Mouse (Mus musculus) NIH3T3 (cell line): ENCODE results near the gene Gp1bb.

Experiments
- DNase-seq: peaks from one replicate; pipeline ENCODE4 v3.0.0-alpha.2; 2012; ENCODE audit warnings: low read depth

The Gp1bb gene

DNA sequence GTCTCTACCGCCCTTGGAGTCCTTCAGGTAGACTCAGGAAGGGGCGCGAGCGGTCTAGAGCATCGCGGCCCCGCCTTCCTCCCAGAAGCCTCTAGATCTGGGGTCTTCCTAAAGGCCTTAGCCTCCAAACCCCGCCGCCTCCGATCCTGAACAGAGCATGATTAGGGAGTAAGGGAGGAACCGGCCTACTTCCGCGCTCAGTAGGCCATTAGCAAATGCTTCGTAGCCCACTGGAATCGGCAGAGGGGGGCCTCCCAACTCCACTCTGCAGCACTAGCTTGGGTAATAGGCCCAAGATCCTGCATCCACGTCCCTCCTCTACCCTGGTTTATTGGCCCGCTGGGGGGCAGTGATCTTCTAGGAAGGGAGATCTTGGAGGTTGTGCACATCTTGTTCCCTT is at the start of gene Gp1bb:
Gene Gp1bb, minus strand, starts transcription at position 385 of the 400 bp plus-strand sequence.
- DNase-seq, result no peak

DNA sequence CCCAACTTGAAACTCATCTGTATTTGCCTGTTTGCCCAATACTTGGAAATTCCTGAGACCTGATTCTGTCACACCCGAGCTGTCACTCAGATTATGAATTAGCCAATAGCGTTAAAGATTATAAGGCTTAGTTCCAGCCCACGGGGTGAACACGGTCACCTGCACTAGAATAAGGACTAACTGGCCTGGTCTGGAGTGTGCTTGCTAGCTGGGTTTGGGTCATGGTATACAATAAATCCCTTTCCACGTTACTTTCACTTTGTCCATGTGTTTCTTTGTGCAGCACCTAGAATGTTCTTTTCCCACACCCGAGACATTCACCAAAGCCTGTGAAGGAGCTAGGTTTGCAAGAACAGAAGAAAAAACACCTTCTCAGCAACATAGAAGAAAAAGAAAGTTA is 47.7 kb upstream of the Gp1bb start:
- no peak for DNase-seq

- no peak for DNase-seq
Observed at GRCm38 (mm10) chr16:18658597-18658996, 36.4 kb upstream of the Gp1bb start.

GRCm38 (mm10) chr16:18655372-18656098 is 33.3 kb upstream of the Gp1bb start:
- no peak for DNase-seq

DNA sequence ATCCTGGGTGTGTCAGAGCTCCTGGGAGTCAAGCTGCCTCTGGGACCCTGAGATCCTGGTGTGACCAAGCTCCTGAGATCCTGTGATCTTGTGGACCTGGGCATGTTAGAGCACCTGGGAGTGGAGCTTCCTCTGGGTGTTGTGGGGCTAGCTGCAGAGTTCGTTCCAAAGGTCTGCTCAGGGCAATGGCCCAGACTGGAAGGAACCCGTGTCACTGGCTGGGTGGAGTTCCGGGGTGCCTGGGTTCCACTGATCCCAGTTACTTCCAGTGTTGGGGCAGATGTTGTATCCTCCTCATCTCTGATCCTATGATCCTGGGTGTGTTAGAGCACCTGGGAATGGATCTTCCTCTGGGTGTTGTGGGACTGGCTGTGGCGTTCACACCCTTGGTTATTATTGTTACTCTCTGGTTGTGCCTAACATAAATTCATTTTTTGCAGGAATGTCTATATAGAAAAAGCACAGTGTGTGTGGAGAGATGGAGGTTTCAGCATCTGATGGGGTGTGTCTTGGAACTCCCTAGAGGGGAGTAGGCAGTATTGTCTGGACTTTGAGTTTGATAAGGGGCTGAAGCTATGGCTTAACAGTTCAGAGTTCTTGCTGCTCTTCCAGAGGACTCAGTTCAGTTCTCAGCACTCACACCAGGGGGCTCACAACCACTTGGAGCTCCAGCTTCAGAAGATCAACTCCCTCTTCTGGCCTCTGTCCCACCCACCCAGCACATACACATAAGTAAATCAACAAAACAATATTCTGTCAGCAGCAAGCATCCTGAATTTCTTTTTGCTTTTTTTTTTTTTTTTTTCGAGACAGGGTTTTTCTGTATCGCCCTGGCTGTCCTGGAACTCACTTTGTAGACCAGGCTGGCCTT is 31.3 kb upstream of the Gp1bb start:
- DNase-seq, result peak; percentile 47

DNA sequence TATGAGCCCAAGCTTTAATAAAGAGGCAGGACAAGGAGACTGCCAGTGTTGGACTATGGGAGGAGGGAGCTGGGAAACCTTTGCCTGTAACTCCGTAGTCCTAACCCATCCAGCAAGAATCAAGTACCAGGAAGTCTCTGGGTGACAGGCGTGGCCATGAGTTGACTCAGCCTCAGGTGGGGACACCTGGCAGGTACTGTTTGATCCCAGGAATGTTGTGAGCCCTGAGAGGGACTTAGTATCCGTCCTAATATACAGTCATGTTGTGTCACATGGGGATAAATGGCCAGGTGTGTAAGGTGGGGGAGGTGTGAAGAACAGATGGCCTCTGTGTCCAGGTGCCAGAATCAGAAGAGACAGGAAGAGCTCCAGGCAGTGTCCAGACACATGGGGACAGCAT is 26.9 kb upstream of the Gp1bb start:
- DNase-seq, result no peak

DNA sequence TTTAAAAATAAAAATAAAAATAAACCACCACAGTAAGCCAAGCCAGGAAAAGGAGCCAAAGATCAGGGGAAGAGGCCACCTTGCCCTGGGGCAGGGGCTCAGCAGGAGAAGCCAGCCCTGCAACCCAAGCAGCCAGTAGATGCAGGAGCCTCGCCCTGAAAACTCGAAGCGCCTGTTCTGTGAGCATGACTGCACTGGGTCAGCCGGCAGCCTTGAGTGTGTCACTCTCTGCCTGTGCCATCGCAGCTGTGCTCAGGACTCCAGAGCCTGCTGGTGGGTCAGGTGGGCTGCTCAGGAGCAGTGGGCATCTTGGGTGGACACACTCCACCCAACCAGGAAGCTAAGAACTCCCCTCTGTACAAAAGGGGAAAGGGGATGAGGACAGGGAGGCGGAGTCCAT is 23.1 kb upstream of the Gp1bb start:
- no peak for DNase-seq

- no peak for DNase-seq
Observed at GRCm38 (mm10) chr16:18644485-18644884, 22.3 kb upstream of the Gp1bb start.

- no peak for DNase-seq
Observed at GRCm38 (mm10) chr16:18643406-18643998, 21.3 kb upstream of the Gp1bb start.

- peak; percentile 30 for DNase-seq
Observed at GRCm38 (mm10) chr16:18642897-18643296, 20.7 kb upstream of the Gp1bb start.

- no peak for DNase-seq
Observed at GRCm38 (mm10) chr16:18642291-18642690, 20.1 kb upstream of the Gp1bb start.

GRCm38 (mm10) chr16:18639382-18639929 is 17.3 kb upstream of the Gp1bb start:
- DNase-seq, result no peak

- DNase-seq, result peak; percentile 30
Observed at GRCm38 (mm10) chr16:18638396-18638795, 16.2 kb upstream of the Gp1bb start.

DNA sequence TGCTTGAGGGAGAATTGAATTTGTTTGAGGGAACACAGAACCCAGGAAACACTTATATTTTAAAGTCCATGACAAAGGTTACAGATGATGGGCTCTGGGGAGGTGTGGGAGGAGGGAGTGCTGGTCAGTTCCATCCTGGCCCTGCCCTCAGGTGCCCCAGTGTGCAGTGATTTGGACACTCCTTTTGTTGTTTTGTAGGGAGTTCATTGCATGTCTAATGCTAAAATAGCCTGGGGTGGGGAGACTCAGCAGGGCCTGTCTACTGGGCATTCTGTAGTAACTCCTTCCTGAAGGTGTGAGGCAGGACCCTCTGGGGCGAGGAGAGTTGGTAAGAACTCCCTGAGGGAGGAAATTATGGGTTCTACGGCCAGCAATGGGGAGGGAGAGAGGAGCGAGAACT is 14.6 kb upstream of the Gp1bb start:
- DNase-seq, result no peak

DNA sequence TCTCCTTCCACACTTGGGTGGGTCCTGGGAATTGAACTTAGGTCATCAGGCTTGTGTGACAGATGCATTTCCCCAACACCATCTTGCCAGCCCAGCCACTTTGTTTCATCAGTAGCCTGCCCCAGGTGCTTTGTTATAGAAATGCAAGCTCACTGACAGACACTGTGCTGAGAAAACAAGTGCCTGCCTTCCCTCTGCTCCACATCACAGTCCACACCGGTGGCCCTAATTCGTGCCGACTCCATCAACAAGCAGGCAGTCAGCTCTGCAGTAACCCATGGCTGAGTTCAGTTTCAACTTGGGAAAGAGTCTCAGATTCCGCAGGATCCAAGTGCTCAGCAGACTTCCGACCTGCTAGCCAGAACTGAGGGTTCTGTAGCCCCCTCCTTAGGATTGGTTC is 14.2 kb upstream of the Gp1bb start:
- no peak for DNase-seq

GRCm38 (mm10) chr16:18633333-18633732 is 11.1 kb upstream of the Gp1bb start:
- peak; percentile 27 for DNase-seq

DNA sequence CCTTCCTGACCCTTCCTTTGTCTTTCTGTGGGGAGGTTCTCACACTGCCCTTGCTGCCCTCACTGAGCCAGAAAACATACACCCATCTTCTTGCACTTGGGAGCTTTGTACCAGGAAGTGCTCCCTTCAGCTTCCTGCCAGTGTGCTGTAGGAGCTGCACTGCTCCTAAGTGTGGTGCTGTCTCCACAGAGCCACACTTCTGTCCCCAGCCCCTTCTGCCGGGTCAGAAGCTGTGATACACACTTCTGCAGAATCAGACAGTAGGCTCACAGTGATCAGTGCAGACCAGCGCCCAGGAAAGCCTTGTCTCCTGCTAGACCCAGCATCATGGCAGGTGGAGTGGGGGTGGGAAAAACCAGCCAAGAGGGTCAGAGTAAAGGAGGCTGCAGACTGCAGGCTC is 10.6 kb upstream of the Gp1bb start:
- DNase-seq, result no peak

DNA sequence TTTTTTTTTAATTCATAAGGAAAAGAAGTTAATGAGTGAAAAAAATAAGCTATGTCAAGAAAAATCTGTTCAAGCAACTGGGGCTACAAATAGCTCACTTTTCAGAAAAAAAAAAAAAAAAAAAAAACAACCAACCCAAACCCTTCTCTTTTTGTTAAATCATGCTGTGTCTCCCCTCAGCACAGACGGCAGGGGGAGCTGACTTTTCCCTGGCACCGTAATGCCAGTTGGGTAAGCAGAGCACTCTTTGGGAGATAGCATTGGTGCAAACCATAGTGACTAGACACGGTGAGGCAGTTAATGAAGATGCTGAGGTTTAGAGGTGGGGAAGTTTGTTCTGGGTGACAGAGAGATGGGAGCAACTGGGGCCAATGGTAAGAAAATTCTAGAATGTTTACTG is 9.9 kb upstream of the Gp1bb start:
- DNase-seq, result peak; percentile 74

DNA sequence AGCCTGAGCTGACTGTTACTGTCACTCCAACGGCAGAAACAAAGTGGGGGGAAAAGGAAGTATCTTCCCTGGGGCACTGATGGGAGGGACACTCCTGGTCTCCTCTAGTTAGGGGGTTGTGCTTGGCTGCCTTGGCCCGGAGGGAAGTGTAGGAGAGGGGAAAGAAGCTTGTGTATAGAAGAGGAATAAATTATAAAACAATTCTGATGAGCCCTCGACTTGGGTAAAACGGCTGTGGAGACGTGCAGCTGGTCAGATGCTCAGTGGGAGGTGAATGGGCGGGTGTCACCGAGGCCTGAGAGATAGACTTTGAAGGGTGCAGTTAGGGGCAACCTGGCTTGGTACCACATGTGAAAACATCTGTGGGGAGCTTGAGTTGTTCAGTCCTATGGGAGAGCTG is 8.9 kb upstream of the Gp1bb start:
- DNase-seq, result no peak

DNA sequence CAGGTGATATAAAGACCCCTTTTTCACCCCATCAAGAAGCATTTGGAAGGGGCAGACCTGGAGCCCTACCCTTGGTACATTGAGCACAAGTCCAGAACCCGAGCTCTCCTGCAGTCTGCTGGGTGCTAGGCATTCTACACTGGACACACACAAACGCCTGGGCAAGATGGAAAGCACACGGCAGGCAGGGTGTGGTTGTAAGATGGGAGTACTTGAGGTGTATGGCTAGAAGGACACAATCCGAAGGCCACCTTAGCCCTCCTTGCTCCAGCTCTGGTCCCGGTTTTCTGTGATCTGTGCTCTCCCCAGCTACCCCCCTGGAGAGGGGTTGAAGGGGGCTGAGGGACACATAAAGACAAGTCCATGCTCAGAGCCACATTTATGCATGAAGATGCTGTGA is 8.1 kb upstream of the Gp1bb start:
- no peak for DNase-seq

DNA sequence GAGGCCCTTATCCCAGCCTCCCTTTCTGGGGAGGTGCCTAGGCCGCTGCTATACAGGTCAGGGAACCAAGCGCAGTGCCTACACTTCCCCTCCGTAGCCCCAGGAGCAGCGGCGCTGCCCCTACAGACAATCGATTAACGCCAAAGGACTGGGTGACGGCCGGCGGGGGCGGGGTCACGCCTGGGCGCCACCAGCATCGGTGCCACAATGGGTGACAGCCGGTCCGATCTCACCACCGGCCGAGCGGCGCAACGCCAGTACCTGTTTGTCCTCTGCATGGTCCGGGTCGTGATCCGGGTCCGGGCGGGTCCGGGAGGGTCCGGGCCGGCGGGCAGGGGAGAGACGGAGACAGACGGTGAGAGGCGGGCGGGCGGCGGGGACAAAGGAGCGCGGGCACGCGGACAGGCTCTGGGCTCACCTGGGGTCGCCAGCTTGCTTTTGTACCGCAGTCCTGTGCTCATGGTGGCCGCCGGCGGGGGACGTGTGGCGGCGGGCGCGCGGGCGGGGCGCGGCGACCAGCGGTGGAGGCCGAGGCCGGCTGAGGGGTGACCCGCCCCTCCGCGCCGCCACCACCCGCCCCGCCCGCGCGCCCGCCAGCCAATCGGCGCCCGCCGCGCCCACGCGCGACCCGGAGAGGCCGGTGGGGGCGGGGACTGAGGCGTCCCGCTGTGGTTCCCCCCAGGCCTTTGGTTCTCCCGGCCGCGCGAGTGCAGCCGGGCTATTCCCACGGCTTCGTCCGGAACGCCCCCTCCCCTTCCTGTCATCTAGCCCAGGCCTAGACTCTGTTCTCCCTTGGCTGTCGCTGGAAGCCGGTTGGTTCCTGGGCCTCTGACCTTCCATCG is 7.4 kb upstream of the Gp1bb start, which contains the start of gene Sept5:
Gene Sept5, minus strand, starts transcription at position 565 of the 842 bp plus-strand sequence.
- peak; percentile 84 for DNase-seq

DNA sequence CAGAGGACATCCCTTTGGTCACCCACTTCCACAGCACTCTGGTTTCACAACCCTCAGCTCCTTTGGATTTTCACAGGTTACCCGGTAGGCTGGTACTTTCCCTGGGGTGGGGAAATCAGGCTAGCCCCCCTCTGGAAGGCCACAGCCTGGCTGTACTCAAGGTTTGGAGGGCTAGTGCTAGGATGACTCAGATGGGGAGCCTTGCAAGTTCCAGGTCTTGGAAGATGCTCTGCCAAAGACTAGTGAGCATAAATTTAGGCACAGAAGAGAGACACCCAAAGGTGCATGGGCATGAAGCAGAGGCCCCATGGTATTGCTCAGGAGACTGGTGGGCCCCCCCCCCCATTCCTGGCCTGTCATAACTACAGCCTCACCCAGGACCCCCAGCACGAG is 6.7 kb upstream of the Gp1bb start:
- DNase-seq, result peak; percentile 51
